Mouse (Mus musculus) E14TG2a.4 (cell line): Measurements from ENCODE around the gene Stox2.
"Not testable (repeated sequence)": the region's sequence is repeated elsewhere in the genome, so short reads cannot be mapped to it uniquely, and the experiment has no call there.

Experiments
- CTCF ChIP-seq: conservative IDR thresholded peaks from 2 replicates; pipeline ENCODE4 v1.5.1; 2014; ENCODE audit warnings: low read length
- NANOG ChIP-seq: IDR thresholded peaks from 2 replicates; pipeline ENCODE4 v1.6.1; 2014; ENCODE audit warnings: borderline replicate concordance, low read length, mixed read lengths

- TF ChIP-seq CTCF, NANOG: not testable (repeated sequence)
These were observed 3.0 kb upstream of the Stox2 start for GRCm38 (mm10) chr8:47449211-47449610.
